Mouse (Mus musculus): ENCODE measurements around the gene Maz. TPM values are rescaled to one million over a fixed set of nuclear protein-coding genes. Genes with fewer than 3 reads are reported as not detected.
A peak's percentile ranks its signal among the peaks of the same experiment; 100 is the strongest.

Maz gene
- polyA plus RNA-seq, 1 experiment from 2014 or later = 60.4 TPM

DNA sequence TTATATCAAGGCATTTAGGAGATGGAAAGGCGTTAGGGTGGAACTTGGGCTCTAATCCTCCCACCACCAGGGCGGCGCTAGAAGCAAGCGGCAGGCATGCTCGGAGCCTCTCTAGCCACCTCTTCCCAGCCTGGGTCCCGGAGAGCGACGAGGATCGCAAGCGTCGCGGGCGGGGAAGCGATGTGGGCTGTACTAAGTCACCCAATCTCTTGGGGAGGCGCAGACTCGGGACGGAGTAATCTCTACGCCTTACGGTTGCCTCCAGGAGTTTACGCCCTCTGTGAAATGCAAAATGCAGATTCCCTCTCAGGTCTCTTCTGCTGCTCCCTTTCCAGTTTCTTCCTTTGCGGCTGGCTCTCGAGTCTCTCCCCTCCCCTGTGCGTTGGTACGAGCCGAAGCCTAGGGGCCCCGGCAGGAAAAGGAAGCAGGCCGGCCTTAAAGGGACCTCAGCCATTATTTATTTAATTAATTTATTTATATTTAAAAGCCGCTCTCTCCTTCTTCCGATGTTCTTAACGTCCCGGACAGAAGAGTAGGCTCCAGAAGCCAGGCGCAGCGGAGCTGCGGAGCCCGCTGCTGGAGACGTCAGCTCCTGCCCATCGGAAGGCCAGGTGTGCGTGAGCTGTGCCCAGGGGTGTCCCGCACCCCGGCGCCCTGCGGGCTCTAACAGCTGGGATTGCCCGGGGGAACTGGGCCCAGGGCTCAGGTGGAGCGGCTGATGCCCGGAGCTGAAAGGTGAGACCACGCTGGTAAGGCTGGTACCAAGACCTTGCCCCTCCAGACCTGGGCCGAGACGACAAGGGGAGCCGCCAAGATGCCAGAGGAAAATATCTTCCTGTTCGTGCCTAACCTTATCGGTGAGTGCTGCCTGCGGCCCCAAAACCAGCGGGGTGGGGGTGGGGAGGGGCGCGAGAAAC is 50.6 kb downstream of the Maz start, which contains the start of gene Cdiptos:
Cdiptos (minus strand) TSS at position 149 of the 917 bp plus-strand sequence.
- H3K27ac ChIP-seq (ENCODE audit: poor library complexity, severe bottlenecking) = peak within 1 kb of the TSS; percentile 86
- ATAC-seq (ENCODE audit: insufficient number of reproducible peaks, low FRiP score) = peak; percentile 94
- peak within 1 kb of the TSS; percentile 85 for H3K4me3 ChIP-seq
- peak within 1 kb of the TSS; percentile 83 for H3K4me2 ChIP-seq
- H3K9ac ChIP-seq = peak within 1 kb of the TSS; percentile 93
- no peaks in the 10 kb centered on the region for H3K27me3 ChIP-seq (replicated peaks)
- H3K36me3 ChIP-seq = peaks cover 33% of the 10 kb centered on the region
- H3K4me1 ChIP-seq (replicated peaks) = peaks cover 10% of the 10 kb centered on the region
- under 1% methylated on average over 55 of the region's 55 CpGs for WGBS
- H3K9me3 ChIP-seq (replicated peaks) = no peaks in the 10 kb centered on the region

DNA sequence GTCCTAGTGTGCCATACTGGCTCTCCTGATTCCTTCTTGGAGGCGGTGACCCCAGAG is 51.1 kb downstream of the Maz start, which contains the start of gene Cdipt:
Cdipt (plus strand) TSS at position 22 of the 57 bp plus-strand sequence.
- ATAC-seq (ENCODE audit: insufficient number of reproducible peaks, low FRiP score) = no peak
- Histone ChIP-seq H3K4me3 (peak within 1 kb of the TSS; percentile 85), H3K27ac (ENCODE audit: poor library complexity, severe bottlenecking) (peak within 1 kb of the TSS; percentile 86), H3K9ac (peak within 1 kb of the TSS; percentile 93), H3K36me3 (peaks cover 28% of the 10 kb centered on the region), H3K9me3 (replicated peaks) (no peaks in the 10 kb centered on the region), H3K4me2 (peak within 1 kb of the TSS; percentile 83), H3K4me1 (replicated peaks) (peaks cover 10% of the 10 kb centered on the region), H3K27me3 (replicated peaks) (no peaks in the 10 kb centered on the region)
- WGBS = 0% methylated on average over 1 of the region's 1 CpGs

DNA sequence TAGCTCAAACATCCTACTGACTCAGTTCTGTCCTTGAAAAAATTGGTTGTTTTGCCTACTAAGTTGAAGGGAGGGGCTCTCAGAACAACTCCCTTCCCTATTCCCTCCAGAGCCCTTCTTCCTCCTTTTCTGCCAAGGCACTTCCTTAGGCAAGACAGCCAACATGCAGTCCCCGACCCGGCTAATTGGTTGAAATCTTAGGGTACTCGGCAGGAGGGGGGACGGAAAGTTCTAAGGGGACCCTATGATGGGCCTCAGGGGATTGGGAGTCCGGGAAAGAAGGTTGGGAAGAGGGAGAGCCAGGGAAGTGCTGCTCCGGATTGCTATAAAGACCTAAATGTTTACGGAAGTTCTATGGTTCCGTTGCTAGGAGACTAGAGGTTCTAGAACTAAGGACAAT is 51.3 kb downstream of the Maz start:
- H3K9me3 ChIP-seq (replicated peaks) = no peaks in the 10 kb centered on the region
- WGBS = 12% methylated on average over 8 of the region's 8 CpGs
- peaks cover 27% of the 10 kb centered on the region for H3K36me3 ChIP-seq
- H3K27ac ChIP-seq (ENCODE audit: poor library complexity, severe bottlenecking) = no peak overlapping the region
- H3K4me2 ChIP-seq = peak overlapping the region; percentile 83
- peak overlapping the region; percentile 85 for H3K4me3 ChIP-seq
- no peak for ATAC-seq (ENCODE audit: insufficient number of reproducible peaks, low FRiP score)
- H3K27me3 ChIP-seq (replicated peaks) = no peaks in the 10 kb centered on the region
- H3K9ac ChIP-seq = peak overlapping the region; percentile 44; the same call in 1 of the 2 replicates
- peaks cover 10% of the 10 kb centered on the region for H3K4me1 ChIP-seq (replicated peaks)

Small RNA genes lying within 50 kb of the gene (microRNA-seq; reads per million reads assigned to microRNA genes)
- gene Gm44343 = not detected

Other genes starting within 250 kb of the Maz start
- 0.27 and 0.33 TPM in 2 replicates for gene Tbx6, start 245.6 kb downstream of the Maz start, polyA plus RNA-seq (2016; fragmentation: Nextera tagmentation; extraction: Ambion mirVana)
- gene Ppp4c, start 234.5 kb downstream of the Maz start, polyA plus RNA-seq (2016; fragmentation: Nextera tagmentation; extraction: Ambion mirVana) = 181 and 192 TPM in 2 replicates
- gene Fam57b, start 229.4 kb downstream of the Maz start, polyA plus RNA-seq (2016; fragmentation: Nextera tagmentation; extraction: Ambion mirVana) = 0.17 and 0.45 TPM in 2 replicates
- gene 4930451I11Rik, start 195.4 kb downstream of the Maz start, polyA plus RNA-seq (2016; fragmentation: Nextera tagmentation; extraction: Ambion mirVana) = not detected in 2 replicates
- not detected in 2 replicates for gene Doc2a, start 179.6 kb downstream of the Maz start, polyA plus RNA-seq (2016; fragmentation: Nextera tagmentation; extraction: Ambion mirVana)
- 18.0 and 22.5 TPM in 2 replicates for gene Hirip3, start 165.1 kb downstream of the Maz start, polyA plus RNA-seq (2016; fragmentation: Nextera tagmentation; extraction: Ambion mirVana)
- gene Ino80e, start 164.7 kb downstream of the Maz start, polyA plus RNA-seq (2016; fragmentation: Nextera tagmentation; extraction: Ambion mirVana) = 62.9 and 66.8 TPM in 2 replicates
- gene Taok2, start 142.3 kb downstream of the Maz start, polyA plus RNA-seq (2016; fragmentation: Nextera tagmentation; extraction: Ambion mirVana) = 40.8 and 42.5 TPM in 2 replicates
- gene Tmem219, start 104.1 kb downstream of the Maz start, polyA plus RNA-seq (2016; fragmentation: Nextera tagmentation; extraction: Ambion mirVana) = 17.6 and 19.9 TPM in 2 replicates
- gene Kctd13, start 98.2 kb downstream of the Maz start, polyA plus RNA-seq (2016; fragmentation: Nextera tagmentation; extraction: Ambion mirVana) = 16.1 and 17.3 TPM in 2 replicates
- not detected in 2 replicates for gene Asphd1, start 77.5 kb downstream of the Maz start, polyA plus RNA-seq (2016; fragmentation: Nextera tagmentation; extraction: Ambion mirVana)
- 0.11 TPM in 1 of 2 replicates, not detected in the other for gene Sez6l2, start 76.5 kb downstream of the Maz start, polyA plus RNA-seq (2016; fragmentation: Nextera tagmentation; extraction: Ambion mirVana)
- 70.2 and 75.5 TPM in 2 replicates for gene Cdipt, start 51.1 kb downstream of the Maz start, polyA plus RNA-seq (2016; fragmentation: Nextera tagmentation; extraction: Ambion mirVana)
- gene Cdiptos, start 50.9 kb downstream of the Maz start, polyA plus RNA-seq (2016; fragmentation: Nextera tagmentation; extraction: Ambion mirVana) = 0.70 and 1.3 TPM in 2 replicates
- gene Mvp, start 12.4 kb downstream of the Maz start, polyA plus RNA-seq (2016; fragmentation: Nextera tagmentation; extraction: Ambion mirVana) = 12.0 TPM in 2 replicates
- not detected in 2 replicates for gene Pagr1b, start 10.6 kb downstream of the Maz start, polyA plus RNA-seq (2016; fragmentation: Nextera tagmentation; extraction: Ambion mirVana)
- 19.3 and 31.4 TPM in 2 replicates for gene Pagr1a, start 9.7 kb downstream of the Maz start, polyA plus RNA-seq (2016; fragmentation: Nextera tagmentation; extraction: Ambion mirVana)
- 50.8 and 60.9 TPM in 2 replicates for gene Gm42742, start 5.9 kb downstream of the Maz start, polyA plus RNA-seq (2016; fragmentation: Nextera tagmentation; extraction: Ambion mirVana)
- gene Prrt2, start 5.8 kb downstream of the Maz start, polyA plus RNA-seq (2016; fragmentation: Nextera tagmentation; extraction: Ambion mirVana) = 1.9 and 3.3 TPM in 2 replicates
- gene Kif22, start 15.4 kb upstream of the Maz start, polyA plus RNA-seq (2016; fragmentation: Nextera tagmentation; extraction: Ambion mirVana) = 80.9 and 85.5 TPM in 2 replicates
- gene Zg16, start 60.3 kb upstream of the Maz start, polyA plus RNA-seq (2016; fragmentation: Nextera tagmentation; extraction: Ambion mirVana) = not detected in 2 replicates
- gene AI467606, start 64.3 kb upstream of the Maz start, polyA plus RNA-seq (2016; fragmentation: Nextera tagmentation; extraction: Ambion mirVana) = 0.54 and 1.3 TPM in 2 replicates
- 5.7 and 6.1 TPM in 2 replicates for gene Qprt, start 95.2 kb upstream of the Maz start, polyA plus RNA-seq (2016; fragmentation: Nextera tagmentation; extraction: Ambion mirVana)
- gene Spn, start 110.8 kb upstream of the Maz start, polyA plus RNA-seq (2016; fragmentation: Nextera tagmentation; extraction: Ambion mirVana) = 0.17 and 0.31 TPM in 2 replicates
- gene Cd2bp2, start 169.0 kb upstream of the Maz start, polyA plus RNA-seq (2016; fragmentation: Nextera tagmentation; extraction: Ambion mirVana) = 50.5 and 51.5 TPM in 2 replicates
- 29.2 and 32.3 TPM in 2 replicates for gene Tbc1d10b, start 181.4 kb upstream of the Maz start, polyA plus RNA-seq (2016; fragmentation: Nextera tagmentation; extraction: Ambion mirVana)
- 17.8 and 20.0 TPM in 2 replicates for gene Mylpf, start 181.9 kb upstream of the Maz start, polyA plus RNA-seq (2016; fragmentation: Nextera tagmentation; extraction: Ambion mirVana)
- 23.8 and 25.3 TPM in 2 replicates for gene Zfp553, start 206.0 kb upstream of the Maz start, polyA plus RNA-seq (2016; fragmentation: Nextera tagmentation; extraction: Ambion mirVana)
- gene Sept1, start 206.1 kb upstream of the Maz start, polyA plus RNA-seq (2016; fragmentation: Nextera tagmentation; extraction: Ambion mirVana) = 22.1 and 28.2 TPM in 2 replicates
- 32.7 and 34.4 TPM in 2 replicates for gene Zfp771, start 217.2 kb upstream of the Maz start, polyA plus RNA-seq (2016; fragmentation: Nextera tagmentation; extraction: Ambion mirVana)
- gene Dctpp1, start 233.7 kb upstream of the Maz start, polyA plus RNA-seq (2016; fragmentation: Nextera tagmentation; extraction: Ambion mirVana) = 162 and 163 TPM in 2 replicates
- 86.4 and 87.2 TPM in 2 replicates for gene Sephs2, start 247.0 kb upstream of the Maz start, polyA plus RNA-seq (2016; fragmentation: Nextera tagmentation; extraction: Ambion mirVana)

All from heart, embryonic 12.5 days (tissue).